Mouse (Mus musculus) retina, postnatal 1 day (tissue): ENCODE measurements at regions not wholly inside any gene's neighbourhood (a gene's known extent, or its start where the extent isn't known, plus 50 kb on each side); places are given as distances from the start of the nearest gene placed in this dataset.

Experiments
- DNase-seq: peaks from one replicate; pipeline ENCODE4 v3.0.0-alpha.2; 2012

DNA sequence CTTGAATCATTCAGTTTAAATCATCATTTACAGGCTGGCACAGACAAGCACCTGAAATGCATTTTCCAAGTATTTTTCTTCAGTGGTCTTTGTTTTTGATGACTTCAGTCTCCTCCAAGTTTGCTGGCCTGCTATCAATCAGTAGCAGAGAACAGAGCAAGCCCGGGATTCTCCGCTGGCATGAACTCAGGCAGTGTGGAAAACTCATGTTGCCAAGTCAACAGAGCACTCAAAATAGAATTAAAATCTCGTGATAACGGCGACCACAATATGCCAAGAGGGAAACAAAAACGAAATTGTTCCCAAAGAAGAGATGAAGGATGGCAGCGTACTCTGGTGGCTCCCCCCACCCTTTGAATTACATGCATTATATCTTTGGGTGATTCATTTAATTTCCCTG lies 190.9 kb upstream of the Fat4 start:
- DNase-seq, result no peak

DNA sequence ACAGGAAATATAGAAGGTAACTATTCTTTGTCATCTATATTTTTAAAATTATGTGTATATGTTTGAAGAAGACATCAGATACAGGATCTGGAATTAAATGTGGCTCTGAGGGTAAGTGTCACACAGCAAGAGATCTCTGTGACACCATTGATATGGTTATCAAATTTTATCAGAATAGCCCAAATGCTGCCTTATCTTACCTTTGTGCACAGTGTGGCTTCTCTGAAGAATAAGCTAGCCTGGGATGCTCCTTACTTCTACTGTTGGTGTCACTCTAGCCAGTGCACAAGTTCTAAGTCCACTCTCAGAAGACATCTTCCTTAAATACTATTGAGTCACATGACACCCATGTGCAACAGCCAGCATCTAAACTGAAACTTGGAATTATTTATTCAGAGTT lies 194.0 kb upstream of the Fat4 start:
- no peak for DNase-seq

DNA sequence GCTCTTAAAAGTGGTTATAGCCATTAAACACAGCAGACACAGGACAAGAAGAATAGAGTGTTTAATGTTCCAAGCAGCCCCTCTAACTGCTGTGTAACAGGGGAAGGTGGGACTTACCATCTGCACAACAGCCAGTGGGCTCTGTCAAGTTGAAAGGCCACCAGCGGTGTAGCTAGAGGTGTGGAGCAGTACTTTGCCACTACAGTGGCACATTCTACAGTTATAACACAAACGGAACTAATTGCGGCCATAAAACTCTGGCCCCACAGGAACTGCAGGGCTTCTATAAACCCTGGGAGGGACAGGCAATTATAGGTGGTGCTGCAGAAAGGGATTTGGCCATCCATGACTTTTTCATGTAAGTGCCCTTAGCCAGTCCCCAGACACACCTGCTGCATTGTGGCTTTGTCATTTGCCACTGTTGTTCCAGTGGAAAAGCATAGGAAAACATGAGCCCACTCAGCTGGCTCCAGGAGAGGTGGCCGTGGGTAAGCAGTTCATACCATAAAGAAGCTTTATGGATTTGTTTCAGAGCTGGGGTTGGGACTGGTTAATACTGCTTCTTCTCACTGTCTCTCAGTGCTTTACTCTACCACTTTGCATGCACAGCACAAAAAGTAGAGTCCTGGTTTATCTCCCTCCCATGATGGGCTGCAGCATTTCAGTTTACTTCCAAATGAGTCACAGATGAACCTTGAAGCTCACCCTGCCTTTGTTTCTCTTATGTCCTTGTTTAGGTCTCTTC lies 199.8 kb upstream of the Ankrd50 start:
- no peak for DNase-seq

DNA sequence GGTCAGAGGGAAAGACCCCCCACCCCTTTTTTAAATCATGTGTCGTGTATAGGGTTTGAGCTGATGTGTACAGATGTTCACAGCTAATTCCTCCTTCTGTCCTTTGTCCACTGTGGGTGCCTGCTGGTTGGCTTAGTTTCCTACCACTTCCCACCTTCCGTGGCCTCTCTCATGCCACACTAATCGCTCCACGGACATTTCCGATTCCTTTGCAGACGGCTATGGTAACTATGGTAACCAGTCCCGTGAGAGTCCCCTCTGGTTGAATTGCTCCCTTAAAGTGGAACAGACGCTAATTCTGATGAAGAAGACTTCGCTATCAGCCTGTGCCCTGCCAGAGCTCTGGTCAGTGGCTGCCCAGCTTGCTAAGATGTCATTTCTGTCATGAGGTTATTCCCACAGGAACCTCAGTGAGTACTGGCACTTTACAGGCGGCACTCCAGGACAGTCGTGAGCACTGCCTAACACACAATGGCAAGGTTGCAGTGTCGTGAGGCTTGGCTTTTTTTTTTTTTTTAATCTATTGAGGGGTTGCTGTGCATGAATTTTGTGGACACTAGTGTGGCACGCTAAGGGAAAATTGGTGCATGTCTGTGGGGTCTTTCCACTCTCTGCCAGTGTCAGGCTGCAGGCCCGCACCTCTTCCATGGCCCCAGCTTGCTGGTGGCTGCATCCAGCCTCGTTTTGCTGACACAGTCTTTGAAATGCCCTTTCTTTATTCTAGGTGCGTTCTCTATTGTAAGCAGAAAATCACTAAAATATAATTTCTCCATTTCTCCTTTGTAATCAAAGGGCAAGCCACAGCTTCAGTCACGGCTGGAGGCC lies 179.2 kb upstream of the Ankrd50 start:
- DNase-seq, result peak; percentile 73

DNA sequence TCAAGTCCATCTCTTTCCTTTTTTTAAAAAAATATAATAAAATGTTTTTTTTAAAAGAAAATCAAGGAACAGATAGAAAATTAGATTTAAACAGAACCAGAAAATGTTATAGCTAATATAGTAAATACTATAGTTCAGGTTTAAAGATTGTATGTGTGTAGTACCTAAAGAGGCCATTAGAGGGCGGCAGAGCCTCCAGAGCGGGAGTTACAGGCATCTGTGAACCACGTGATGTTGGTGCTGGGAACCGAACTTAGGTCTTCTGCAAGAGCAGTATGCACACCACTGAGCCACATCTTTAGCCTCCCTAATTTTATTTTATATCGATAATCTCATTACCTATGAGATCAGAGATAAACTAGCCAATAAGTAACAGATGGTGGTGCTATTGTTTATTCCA lies 178.4 kb upstream of the Ankrd50 start:
- DNase-seq, result peak; percentile 18

DNA sequence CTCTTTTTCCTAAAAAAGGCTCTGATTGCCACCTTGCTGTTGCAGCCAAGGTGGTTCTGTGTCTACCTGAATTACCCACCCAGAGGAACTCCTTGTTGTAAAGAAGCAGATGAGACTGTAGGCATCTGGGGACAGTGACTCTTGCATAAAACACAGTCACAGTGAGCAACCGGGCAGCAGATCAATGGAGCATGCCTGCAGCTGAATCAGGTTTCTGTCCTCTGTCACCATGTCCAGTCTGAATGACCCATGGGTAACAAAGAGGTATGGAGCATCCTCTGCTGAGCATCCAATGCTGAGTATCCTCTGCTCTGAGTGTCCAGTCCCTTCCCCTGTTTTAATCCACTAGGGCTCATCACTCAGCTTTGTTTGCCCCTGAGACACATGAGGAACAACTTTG lies 172.1 kb upstream of the Ankrd50 start:
- no peak for DNase-seq

DNA sequence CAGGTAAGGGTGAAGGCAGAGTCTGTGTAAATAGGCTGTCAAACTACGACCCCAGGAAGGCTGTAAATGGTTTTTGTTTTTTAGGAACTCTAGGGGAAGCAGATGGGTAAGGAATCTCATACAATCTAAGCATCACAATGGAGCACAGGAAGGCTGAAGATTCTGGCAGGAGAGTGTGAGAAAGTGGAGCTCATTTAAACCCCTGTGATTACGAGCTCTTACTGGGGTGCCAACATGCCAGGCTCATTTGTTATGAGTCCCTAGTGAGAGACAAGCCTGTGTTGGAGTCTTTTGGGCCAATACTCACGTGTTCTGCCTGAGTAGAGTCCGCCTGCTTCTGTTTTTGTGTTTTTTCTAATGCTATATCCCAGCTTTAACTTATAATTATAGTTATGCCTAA lies 169.3 kb upstream of the Ankrd50 start:
- no peak for DNase-seq

DNA sequence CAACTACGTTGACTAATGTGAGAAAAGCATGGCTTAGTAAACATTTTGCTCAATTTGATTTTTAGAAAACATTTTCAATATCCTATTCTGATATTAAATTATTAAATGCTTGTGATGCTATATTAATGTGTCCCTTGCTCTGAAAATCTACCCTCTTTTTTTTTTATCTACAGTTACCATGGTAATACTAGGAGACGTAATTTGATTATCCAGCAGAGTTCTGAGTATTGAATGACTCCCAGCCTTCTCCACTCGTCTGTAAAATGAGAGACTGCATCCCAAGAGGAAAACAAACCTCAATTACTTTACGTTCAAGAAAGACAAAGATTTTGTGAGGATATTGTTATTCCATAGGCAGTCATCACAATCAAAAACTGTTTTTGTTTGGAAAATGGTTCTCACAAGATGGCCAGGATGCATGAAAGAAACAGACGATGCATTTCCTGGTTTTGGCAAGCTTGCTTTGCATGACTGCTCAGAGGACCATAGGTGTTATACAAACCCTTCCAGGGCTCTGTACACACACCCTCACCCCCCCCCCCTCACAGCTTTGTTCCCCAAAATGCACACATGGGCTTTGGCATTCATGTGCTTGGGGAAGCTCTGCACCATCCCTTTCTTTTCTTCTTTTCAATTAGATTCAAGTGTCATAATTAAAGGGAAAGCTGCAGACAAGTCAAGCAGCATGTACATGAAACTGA lies 168.5 kb upstream of the Ankrd50 start:
- DNase-seq, result no peak

DNA sequence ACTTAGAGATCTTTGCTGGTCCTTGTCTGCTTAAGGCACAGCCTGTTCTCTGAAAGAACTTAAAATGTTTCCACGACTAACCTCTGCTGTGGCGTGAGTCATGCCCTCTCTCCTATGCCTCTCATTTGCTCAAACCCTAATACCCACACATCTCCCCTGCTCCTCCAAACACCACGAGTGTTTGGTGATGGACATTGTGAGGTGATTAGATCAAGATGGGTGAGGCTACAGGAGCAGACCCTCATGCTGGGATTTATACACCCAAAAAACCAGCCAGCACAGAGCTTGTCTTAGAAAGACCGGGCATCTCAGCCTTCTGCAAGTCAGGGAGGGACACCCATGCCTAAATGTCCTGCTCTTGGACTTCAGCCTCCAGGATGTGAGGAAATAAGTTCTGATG lies 165.5 kb upstream of the Ankrd50 start:
- DNase-seq, result no peak

DNA sequence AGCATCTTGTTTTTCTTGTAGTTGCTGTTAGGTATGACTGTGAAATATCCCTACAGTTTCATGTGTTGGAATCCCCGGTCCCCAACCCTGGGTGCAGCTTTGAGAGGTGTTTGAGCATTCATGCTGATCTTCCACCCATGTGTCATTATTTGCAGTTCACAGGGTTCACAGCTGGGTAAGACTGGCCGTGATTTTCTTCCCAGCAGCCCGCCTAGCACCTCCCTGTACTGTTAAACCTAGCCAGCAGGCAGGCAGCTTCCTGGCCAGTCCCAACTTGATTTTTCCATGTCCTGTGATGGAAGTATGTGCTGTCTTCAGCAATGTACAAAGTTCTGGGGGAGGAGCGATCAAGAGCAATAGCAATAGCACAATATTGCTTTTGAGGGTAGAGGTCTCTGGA lies 164.0 kb upstream of the Ankrd50 start:
- DNase-seq, result no peak

DNA sequence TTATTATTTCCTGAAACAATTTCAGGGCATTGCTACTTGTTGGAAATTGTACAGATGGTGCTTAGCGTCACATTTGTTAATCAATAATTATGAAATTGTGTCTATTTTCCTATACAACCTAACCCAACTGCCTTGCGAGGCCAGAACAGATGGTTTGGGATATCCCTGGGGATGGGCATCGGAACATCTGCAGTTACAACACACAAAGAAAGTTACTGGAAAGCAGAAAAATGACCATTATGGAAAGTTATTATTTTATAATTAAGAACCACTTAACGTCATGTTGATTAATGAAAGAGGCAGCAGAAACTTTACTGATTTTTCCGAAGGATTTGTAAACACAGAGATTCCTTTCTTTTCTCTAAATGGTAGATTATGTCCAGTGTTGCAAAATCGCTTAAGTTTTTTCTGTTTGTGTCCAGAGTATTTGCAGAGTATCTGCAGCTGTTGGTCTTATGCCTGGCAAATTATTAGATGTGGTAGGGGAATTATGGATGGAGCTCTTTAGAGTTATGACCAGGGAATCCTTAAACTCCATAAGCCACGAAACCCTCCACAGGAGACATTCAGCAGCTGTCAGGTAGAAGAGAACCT lies 163.2 kb upstream of the Ankrd50 start:
- no peak for DNase-seq

DNA sequence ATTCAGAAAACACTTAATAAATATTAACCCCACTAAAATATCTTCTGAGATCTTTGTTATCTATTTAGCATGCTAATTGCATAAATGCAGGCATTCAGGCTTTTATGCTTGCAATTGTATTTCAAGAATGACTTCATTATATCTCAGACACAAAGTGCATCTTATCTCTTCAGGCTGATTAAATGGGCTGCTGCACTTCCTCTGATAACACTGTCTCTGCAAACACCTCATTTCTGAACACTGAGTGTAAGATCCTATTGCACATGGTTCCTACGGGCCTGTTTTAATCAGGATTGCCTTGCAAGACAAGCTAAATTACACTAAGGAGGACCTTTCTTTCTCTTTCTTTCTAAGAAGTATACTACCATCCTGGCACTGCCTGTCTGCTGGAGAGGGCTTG lies 157.1 kb upstream of the Ankrd50 start:
- no peak for DNase-seq

DNA sequence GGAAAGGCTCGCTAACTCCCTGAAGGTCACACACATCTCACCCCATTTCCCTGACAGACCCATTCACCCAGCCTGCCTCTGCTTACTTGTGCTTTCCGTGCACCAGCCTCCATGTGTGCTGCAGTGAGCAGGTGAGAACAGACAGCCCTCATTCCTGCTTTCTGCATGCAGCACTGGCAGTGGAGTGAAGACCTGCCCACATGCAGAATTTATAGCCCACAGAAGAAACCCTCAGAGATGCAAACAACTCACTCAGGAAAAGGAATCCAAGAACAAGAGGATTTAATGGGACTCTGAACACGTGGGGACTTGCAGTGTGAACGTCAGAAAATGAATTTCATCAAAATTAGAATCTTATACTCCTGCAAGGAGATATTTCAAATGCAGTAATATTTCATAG lies 152.2 kb upstream of the Ankrd50 start:
- no peak for DNase-seq

DNA sequence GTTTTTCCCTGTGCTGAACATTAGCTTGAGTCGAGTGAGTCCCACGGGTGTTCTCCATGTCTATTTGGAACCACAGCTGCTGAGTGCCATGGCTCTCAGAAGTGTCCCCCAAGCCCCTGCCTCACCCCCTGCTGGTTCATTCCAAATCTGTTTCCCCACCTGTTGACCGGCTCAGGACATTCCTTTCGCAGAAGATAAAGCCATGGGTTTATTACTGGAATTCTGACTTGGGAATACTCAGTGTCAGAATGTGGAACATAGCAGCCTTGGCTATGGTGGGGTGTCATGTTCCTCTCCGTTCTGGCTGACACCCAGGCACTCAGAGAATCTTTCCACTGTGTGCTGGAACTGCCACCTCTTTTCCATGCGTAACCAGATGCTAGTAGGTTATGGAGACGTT lies 148.7 kb upstream of the Ankrd50 start:
- no peak for DNase-seq

DNA sequence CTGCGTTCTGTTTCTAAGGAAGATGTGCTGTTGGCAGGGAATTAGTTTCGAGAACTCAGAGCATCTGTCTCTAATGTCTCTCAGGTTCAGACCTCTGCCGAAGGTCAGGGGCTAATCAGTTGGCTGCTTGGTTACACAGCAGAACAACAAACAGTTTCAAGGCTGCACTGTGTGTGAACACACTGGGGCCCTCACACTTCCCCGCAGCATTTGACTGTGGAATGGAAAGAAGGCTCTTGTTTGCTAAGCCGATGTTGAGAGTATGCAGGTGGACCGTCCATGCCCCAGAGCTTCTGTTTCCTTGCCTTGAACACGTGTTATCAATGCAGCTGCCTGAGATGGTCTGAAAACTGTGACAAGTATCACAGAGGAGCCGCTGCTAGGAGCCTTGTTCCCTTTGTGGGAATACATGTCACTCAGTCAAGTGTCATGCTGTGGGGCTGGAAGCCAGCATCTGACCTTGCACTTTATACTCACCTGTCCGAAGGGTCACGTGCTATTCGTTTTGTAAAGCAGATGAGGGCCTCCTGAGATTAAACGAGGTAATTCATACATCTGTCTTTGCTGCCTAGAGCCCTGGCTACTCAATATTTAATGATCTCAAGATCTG lies 141.0 kb upstream of the Ankrd50 start:
- DNase-seq, result peak; percentile 5

DNA sequence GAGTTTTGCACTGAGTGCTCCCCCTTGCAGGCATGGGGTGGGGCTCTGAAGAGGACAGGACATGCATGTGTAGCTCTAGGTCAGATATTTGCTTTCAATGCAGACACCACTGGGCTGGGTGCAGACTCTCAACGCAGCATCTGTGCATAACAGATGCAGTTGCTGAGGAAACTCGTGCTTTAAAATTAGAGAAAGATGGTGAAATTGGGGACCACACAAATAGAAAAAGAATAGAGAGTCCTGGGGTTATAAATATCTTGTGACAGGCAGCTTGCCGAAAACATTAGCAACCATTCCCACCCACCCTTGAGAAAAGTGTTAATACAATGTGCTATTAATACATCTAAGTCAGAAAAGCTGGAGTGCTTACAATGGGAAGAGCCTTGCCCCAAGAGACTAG lies 133.3 kb upstream of the Ankrd50 start:
- no peak for DNase-seq

DNA sequence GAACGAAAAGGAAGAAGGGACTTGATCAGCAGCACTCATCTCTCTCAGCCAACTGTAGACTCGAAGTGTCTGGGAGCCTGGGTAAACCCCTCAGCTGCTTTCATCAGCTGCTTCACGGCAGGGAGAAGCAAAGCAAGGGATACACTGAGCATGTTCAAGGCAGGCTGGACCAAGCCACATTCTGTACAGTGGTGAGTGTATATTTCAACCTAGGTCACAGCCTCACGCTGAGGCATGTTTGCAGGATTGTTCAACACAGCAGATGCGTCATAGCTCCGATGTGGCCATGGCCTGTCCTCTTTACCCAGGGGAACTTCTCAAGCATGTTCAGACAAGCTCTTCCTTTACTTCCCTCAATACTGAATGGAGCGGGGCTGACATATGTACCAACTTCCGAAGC lies 132.6 kb upstream of the Ankrd50 start:
- DNase-seq, result no peak

DNA sequence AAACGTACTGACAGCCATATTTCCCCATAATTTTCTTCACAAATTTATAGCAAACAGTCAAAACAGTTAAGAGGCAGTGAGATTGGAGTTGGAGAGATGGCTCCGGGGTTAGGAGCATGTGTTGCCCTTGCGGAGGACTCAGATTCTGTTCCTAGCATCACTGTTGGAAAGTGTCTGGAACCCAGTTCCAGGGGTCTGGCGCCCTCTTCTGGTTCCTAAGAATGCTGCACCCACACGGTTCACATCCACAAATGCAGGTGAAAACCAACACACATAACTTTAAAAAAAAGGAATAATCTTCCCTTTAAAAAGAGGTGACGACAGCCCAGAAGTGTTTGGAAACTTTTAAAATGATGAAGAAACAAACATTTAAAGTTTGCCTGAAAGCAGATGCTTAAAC lies 129.1 kb upstream of the Ankrd50 start:
- no peak for DNase-seq

DNA sequence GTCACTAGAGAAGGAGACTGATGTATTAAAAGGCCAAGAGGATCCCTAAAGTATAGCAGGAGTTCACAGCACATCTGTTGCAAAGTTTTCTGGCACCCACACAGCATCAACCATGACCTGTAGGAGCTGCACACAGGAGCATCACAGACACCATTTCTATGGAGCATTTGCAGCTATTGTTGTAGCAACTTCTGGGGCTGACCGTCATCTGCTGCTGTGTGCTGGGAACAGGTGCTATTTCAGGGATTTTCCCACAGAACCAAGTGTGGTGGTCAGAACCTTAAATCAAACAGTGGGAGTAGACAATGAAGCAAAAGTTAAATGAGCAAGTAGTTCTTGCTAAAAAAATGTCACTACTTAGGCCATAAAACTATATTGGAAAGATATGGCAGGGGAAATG lies 106.9 kb upstream of the Ankrd50 start:
- DNase-seq, result no peak

DNA sequence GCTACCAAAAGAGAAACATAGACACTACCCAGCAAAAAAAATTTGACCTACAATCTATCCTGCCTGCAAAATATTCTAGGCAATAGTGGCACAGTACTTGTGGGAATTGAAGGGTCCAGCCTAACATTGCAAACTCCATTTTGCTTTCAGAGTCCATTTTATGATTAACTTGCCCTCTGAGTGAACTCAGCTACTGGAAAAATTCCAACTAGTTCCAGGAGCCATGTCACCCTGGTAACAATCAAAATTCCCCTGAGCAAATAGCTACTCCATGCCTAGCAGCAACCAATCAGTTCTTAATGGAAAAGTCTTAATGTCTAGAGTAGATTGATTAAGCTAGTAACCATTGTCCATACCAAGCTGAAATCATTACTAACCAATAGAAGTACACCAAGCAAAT lies 104.3 kb upstream of the Ankrd50 start:
- DNase-seq, result no peak

DNA sequence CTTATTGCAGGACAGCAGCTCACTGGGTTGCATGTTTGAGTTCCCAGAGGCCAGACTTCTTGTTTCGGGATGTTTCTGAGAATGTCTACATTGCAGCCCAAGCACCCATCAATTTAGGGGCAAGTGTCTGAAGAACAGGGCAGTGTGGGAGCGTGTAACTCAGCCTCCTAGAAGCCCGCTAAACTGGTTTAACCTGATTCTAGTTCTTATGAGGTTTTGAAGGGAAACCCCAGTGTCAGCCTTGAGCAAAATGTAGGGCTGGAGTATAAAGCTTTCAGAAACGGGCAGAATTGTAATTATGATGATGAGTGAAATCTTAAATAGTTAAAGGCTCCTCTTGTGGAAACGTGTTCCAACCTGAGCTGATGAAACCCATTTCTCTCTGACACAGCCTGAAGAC lies 100.9 kb upstream of the Ankrd50 start:
- no peak for DNase-seq

DNA sequence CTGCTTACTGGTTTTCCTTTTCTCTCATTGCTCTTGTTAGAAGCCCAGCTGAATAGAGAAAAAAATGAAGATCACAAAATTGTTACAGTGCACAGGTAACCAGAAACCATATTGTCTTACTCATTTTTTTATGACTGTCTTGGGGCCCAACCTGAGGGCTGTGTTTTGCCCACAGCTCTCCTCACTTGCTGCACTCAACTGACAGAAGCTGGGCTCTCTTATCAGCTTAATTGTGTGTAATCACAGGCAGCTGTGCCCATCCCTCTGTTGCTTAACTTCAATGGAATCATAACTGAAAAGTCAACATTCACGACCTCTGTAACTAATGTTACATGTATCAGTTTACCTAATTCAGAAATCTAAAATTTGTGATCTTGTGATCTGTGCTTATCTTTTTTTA lies 95.1 kb upstream of the Ankrd50 start:
- no peak for DNase-seq
